Mouse (Mus musculus): ENCODE data around the gene Vmn2r118. TPM values are rescaled to one million over a fixed set of nuclear protein-coding genes. Genes with fewer than 3 reads are reported as not detected.

Gene Vmn2r118
- polyA plus RNA-seq (2015; fragmentation: Illumina TruSeq; extraction: RNeasy Lipid Tissue Mini Kit (QIAGEN cat#74804); ENCODE audit: insufficient read depth, low replicate concordance) = not detected

DNA sequence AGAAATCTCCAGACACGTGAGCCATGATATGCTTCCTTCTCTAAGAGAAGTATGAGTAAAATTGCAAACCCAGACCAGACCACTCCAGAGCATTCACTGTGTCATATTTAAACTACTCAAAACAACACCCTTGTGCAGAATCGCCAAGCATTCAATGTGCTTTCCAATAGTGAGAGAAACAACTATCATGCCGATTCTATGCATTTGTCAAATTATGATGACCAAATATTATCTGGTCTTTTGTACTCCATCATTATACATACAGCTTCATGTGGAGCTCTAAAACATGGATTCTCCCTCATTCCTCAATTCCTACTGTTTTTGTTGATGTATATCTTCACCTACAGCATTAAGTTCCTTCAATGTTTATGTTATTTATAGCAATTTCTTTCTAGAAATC, at the start of gene Vmn2r118:
Gene Vmn2r118 (minus strand): TSS at position 101 of the 400 bp plus-strand sequence.

Other genes starting within 250 kb of the Vmn2r118 start
- not detected for gene St6gal2, start 179.8 kb downstream of the Vmn2r118 start, polyA plus RNA-seq (2015; fragmentation: Illumina TruSeq; extraction: RNeasy Lipid Tissue Mini Kit (QIAGEN cat#74804); ENCODE audit: insufficient read depth, low replicate concordance)
- gene Pot1b, start 87.4 kb upstream of the Vmn2r118 start, polyA plus RNA-seq (2015; fragmentation: Illumina TruSeq; extraction: RNeasy Lipid Tissue Mini Kit (QIAGEN cat#74804); ENCODE audit: insufficient read depth, low replicate concordance) = 110 TPM
- gene Adgre4, start 124.8 kb upstream of the Vmn2r118 start, polyA plus RNA-seq (2015; fragmentation: Illumina TruSeq; extraction: RNeasy Lipid Tissue Mini Kit (QIAGEN cat#74804); ENCODE audit: insufficient read depth, low replicate concordance) = 76.8 TPM